Mouse (Mus musculus) E14TG2a.4 (cell line): ENCODE results near the gene Areg.

ENCODE experiments used
- H3K27me3 ChIP-seq: 2 replicates; pipeline ENCODE4 v1.6.1; 2014; ENCODE audit warnings: low read length, control low read depth; ENCODE audit not compliant: insufficient read depth
- H3K36me3 ChIP-seq: 2 replicates; pipeline ENCODE4 v1.6.1; 2014; ENCODE audit warnings: low read length, control low read depth; ENCODE audit not compliant: insufficient read depth
- H3K4me1 ChIP-seq: replicated peaks from 2 replicates; pipeline ENCODE4 v1.6.1; 2014; ENCODE audit warnings: low read depth, low read length, control low read depth
- H3K4me3 ChIP-seq: replicated peaks from 2 replicates; pipeline ENCODE4 v1.5.1; 2014; ENCODE audit warnings: mild to moderate bottlenecking, low read length
- H3K9me3 ChIP-seq: 2 replicates; pipeline ENCODE4 v1.6.1; 2014; ENCODE audit warnings: low read length, control low read depth
- CTCF ChIP-seq: conservative IDR thresholded peaks from 2 replicates; pipeline ENCODE4 v1.5.1; 2014; ENCODE audit warnings: low read length
- NANOG ChIP-seq: IDR thresholded peaks from 2 replicates; pipeline ENCODE4 v1.6.1; 2014; ENCODE audit warnings: borderline replicate concordance, low read length, mixed read lengths
- POU5F1 ChIP-seq: IDR thresholded peaks from 2 replicates; pipeline ENCODE4 v1.6.1; 2014; ENCODE audit warnings: low read length, borderline replicate concordance

Gene Areg

GRCm38 (mm10) chr5:91144971-91145370, 5.6 kb downstream of the Areg start:
- Histone ChIP-seq H3K4me1 (no peaks in the 10 kb centered on the region; the same call in 1 of the 2 replicates), H3K27me3 (peaks cover 18% of the 10 kb centered on the region), H3K4me3 (no peak overlapping the region), H3K9me3 (no peaks in the 10 kb centered on the region), H3K36me3 (no peaks in the 10 kb centered on the region)
- TF ChIP-seq NANOG (no peak), CTCF (no peak), POU5F1 (no peak)

- H3K9me3 ChIP-seq, result no peaks in the 10 kb centered on the region
- H3K27me3 ChIP-seq, result 0 out of 2 replicates have a peak, but pooled peaks cover 4% of the 10 kb centered on the region
- TF ChIP-seq POU5F1 (no peak), NANOG (no peak), CTCF (no peak)
- H3K4me1 ChIP-seq, result no peaks in the 10 kb centered on the region
- H3K36me3 ChIP-seq, result no peaks in the 10 kb centered on the region
- no peak overlapping the region for H3K4me3 ChIP-seq
Measured at GRCm38 (mm10) chr5:91147001-91147400, 7.6 kb downstream of the Areg start.

GRCm38 (mm10) chr5:91148054-91148453, 8.7 kb downstream of the Areg start:
- Histone ChIP-seq H3K4me3 (no peak overlapping the region), H3K4me1 (no peaks in the 10 kb centered on the region), H3K36me3 (no peaks in the 10 kb centered on the region), H3K27me3 (0 out of 2 replicates have a peak, but pooled peaks cover 4% of the 10 kb centered on the region), H3K9me3 (no peaks in the 10 kb centered on the region)
- TF ChIP-seq NANOG, result no peak
- no peak for TF ChIP-seq POU5F1
- TF ChIP-seq CTCF, result no peak

- TF ChIP-seq CTCF (no peak), NANOG (no peak), POU5F1 (no peak)
- no peaks in the 10 kb centered on the region for H3K4me1 ChIP-seq
- H3K27me3 ChIP-seq, result no peaks in the 10 kb centered on the region
- H3K9me3 ChIP-seq, result no peaks in the 10 kb centered on the region
- H3K4me3 ChIP-seq, result no peak overlapping the region
- H3K36me3 ChIP-seq, result no peaks in the 10 kb centered on the region
Measured at GRCm38 (mm10) chr5:91156677-91157076, 17.3 kb downstream of the Areg start.

GRCm38 (mm10) chr5:91157169-91157568, 17.8 kb downstream of the Areg start:
- H3K36me3 ChIP-seq, result no peaks in the 10 kb centered on the region
- no peak for TF ChIP-seq POU5F1
- no peak for TF ChIP-seq NANOG
- no peak for TF ChIP-seq CTCF

GRCm38 (mm10) chr5:91162787-91163186, 23.4 kb downstream of the Areg start:
- H3K4me3 ChIP-seq, result no peak overlapping the region
- TF ChIP-seq NANOG (no peak), CTCF (no peak), POU5F1 (no peak)
- H3K27me3 ChIP-seq, result no peaks in the 10 kb centered on the region
- no peaks in the 10 kb centered on the region for H3K4me1 ChIP-seq
- H3K36me3 ChIP-seq, result no peaks in the 10 kb centered on the region
- no peaks in the 10 kb centered on the region for H3K9me3 ChIP-seq

More at GRCm38 (mm10) chr5:91157169-91157568, 17.8 kb downstream of the Areg start:
- Histone ChIP-seq H3K9me3 (no peaks in the 10 kb centered on the region), H3K4me1 (no peaks in the 10 kb centered on the region), H3K4me3 (no peak overlapping the region), H3K27me3 (no peaks in the 10 kb centered on the region)

- Histone ChIP-seq H3K9me3 (no peaks in the 10 kb centered on the region), H3K27me3 (no peaks in the 10 kb centered on the region), H3K4me3 (no peak overlapping the region), H3K36me3 (no peaks in the 10 kb centered on the region), H3K4me1 (no peaks in the 10 kb centered on the region)
- no peak for TF ChIP-seq NANOG
- TF ChIP-seq POU5F1, result no peak
- TF ChIP-seq CTCF, result no peak
Measured at GRCm38 (mm10) chr5:91166601-91167000, 27.2 kb downstream of the Areg start.

- no peaks in the 10 kb centered on the region for H3K9me3 ChIP-seq
- TF ChIP-seq NANOG (no peak), CTCF (no peak), POU5F1 (no peak)
- H3K36me3 ChIP-seq, result no peaks in the 10 kb centered on the region
- H3K27me3 ChIP-seq, result no peaks in the 10 kb centered on the region
- no peak overlapping the region for H3K4me3 ChIP-seq
- no peaks in the 10 kb centered on the region for H3K4me1 ChIP-seq
Measured at GRCm38 (mm10) chr5:91176397-91176796, 37.0 kb downstream of the Areg start.

GRCm38 (mm10) chr5:91194572-91194971, 55.2 kb downstream of the Areg start:
- TF ChIP-seq CTCF (no peak), NANOG (no peak), POU5F1 (no peak)
- Histone ChIP-seq H3K9me3 (no peaks in the 10 kb centered on the region), H3K4me1 (no peaks in the 10 kb centered on the region), H3K27me3 (no peaks in the 10 kb centered on the region), H3K4me3 (no peak overlapping the region), H3K36me3 (no peaks in the 10 kb centered on the region)
